Mouse (Mus musculus) retina, embryonic 14.5 days (tissue): Measurements from ENCODE around the gene Trim58.

Experiments
- DNase-seq: peaks from one replicate; pipeline ENCODE4 v3.0.0-alpha.2; 2015; ENCODE audit warnings: low spot score

Trim58 gene

DNA sequence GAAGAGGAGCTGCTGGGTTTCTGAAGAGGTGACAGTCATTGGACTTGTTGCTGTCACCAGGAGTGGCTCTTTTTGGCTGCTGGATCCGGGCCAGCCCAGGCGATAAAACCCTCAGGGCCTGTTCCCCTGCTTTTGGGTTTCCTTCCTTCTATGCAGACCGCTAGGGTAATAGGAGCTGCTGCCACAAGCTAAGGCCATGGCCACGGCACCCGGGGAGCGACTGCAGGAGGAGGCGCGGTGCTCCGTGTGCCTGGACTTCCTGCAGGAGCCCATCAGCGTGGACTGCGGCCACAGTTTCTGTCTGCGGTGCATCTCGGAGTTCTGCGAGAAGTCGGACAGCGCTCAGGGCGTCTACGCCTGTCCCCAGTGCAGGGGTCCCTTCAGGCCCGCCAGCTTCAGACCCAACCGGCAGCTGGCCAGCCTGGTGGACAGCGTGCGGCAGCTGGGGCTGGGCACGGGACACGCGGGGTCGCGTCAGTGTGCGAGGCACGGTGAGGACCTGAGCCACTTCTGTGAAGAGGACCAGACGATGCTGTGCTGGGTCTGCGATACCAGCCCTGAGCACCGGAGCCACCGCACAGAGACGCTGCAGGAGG is at the start of gene Trim58:
TSS of gene Trim58 (plus strand) at position 194 of the 596 bp plus-strand sequence.
- peak; percentile 41 for DNase-seq

DNA sequence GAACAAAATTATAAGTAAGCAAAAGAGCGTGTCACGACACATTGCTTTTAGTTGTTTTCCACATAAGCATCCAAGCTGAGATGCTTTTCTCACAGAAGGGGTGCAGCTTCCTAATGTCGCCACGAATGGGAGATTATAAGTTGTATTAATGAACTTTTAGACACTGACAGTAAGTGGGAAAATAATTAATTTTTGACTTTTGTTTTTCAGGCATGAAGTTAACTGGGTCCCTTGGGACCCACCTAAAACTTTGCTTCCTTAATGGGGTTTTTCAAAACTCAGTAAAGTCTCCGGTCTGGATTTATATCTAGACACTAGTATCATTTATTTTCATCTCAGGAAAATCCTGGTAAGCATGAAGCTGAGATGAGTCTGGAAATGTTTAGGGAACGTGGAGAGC is 45.5 kb upstream of the Trim58 start, which contains the start of gene Olfr324:
TSS of gene Olfr324 (plus strand) at position 301 of the 400 bp plus-strand sequence.
- DNase-seq, result no peak

DNA sequence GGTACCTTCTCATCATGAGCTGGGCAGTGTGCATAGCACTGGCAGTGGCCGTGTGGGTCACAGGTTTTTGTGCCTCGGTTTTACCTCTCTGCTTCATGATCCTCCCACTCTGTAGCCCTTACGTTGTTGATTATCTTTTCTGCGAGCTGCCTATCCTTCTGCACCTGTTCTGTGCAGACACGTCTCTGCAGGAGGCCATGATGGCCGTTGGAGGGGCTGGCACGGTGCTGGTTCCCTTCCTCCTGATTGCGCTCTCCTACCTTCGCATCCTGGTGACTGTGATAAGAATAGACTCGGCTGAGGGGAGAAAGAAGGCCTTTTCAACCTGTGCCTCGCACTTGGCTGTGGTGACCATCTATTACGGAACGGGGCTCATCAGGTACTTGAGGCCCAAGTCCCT is 42.4 kb upstream of the Trim58 start:
- no peak for DNase-seq

DNA sequence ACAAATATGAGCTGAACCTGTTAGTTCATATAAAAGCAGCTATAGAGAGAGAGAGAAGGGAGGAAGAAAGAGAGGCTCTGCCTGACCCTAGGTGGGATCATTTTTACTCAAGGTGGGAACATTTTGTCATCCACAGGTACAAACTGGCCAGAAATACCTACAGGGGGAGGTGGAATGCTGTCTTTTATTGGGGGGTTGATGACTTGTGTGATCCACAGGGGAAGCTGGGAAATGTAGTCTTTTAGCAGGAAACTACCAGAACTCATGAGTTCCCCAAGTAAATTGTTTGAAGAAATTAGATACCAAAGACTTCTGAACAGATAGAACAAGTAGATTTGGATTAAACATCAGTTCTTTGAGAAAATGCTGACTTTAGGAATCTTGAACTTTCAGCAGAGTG is 38.2 kb upstream of the Trim58 start:
- no peak for DNase-seq

DNA sequence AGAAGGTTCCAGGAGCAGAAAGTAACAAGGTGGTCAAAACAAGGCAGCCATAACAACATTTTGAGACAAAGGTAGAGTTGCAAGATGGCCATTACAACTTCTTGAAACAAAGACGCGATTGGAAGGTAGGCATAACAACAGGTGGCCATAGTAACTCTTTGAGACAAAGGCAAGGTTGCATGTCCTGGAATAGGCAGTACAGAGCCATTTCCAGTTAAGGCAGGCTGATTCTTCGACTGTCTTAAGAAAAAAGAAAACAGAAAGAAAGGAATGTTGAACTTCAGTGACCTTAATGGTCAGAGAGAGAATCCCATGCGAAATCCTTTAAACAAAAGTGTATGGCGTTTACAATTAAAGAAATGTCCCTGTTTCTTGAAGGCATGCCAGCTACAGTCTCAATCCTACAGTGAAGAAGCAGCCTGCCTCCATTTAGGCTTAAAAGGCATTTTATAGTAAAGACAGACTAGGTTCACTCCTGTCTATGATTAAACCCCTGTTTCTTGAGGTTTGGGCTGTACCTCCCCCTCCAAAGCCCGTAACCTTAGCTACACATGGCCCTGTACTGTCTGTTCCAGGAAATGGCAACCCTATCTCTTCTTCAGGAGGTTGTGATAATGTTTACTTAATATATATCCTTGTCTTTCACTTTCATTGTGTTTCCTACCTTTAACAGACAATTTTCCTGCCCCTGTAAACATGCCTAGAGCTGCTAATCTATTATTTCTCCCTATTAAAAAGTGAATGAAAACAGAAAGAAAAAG is 37.3 kb upstream of the Trim58 start:
- no peak for DNase-seq

DNA sequence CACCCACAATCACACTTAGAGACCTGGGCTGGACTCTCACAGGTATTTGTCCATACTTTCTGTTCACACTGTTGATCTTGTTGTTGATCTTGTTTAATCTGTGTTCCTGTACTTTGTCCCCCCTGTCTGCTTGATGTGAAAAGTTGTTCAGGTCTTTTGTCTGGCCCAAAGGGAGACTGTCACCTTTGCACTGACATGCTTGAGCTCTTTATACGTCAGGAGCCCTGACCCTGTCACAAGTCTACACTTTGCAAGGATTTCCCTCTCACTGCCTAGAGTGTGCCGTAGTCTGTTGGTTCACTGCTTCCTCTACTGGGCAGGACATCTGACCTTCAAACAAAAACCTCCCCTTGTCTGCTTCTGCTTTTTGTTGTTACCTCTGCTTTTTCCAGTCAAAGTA is 35.6 kb upstream of the Trim58 start:
- DNase-seq, result no peak

DNA sequence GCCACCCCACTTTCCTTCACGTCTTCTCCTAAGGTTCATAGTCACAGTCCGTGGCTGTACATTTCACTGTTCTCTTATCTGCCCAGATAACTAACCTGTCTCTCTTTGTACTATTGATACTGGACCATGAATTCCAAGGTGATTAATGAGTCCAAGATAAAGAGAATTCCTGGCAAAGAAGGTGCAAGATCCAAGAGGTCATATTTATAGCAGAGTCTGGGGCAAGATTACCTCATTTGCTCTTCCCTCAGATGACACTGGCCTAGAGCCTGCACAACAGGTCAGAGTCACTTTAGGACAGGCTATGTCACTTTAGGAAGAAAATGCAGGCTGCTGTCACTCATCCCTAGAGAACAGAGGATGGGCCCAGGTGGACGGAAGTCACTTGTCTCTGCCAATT is 35.0 kb upstream of the Trim58 start:
- no peak for DNase-seq

DNA sequence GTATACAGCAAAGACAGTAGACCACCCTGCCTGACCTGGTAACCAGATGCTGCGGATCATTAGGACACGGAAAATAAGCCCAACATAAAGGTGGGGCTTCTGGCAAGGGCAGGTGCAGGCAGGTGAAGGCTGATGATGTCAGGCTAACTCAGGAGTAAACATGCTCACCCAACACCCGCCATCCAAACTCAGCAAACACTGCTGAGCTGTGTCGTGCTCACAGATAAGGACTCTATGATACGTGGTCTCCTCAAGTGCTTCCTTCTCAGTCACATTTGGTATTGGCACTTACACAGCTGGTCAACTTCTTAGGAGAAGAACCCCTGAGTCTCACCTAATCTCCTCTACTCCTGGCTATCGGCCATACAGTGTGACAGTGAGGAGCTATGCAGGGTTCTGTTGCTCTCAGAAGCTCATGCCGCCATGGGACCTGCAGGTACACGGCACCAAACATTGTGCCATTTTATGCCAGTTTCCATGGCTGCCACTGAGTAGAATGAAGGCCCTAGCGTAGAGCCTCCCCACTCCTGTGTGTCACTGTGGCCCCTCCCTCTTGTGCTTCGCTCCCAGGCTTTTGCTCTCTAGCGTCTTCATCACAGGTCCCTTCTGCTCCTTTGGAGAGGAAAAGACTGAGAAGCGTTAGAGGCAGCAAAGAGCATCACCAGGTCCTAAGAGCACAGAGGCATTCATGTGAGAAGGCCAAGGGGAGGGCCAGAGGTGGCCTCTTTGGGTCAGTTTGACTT is 33.9 kb upstream of the Trim58 start:
- DNase-seq, result no peak

DNA sequence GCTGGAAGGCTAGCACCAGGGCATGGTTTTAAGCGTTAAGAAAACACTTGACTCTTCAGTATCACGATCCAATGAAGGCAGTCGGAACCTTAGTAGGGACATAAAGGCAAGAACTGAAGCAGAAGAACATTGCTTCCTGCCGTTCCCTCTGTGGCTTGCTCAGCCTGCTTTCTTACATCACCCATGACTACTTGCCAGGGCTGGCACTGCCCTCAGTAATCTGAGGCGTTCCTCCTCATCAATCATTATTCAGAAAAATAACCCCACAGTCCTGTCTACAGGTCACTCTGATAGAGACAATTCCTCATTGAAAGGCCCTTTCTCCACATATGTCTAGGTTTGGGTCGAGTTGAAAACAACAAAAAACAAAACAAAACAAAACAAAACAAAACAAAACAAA is 33.2 kb upstream of the Trim58 start:
- DNase-seq, result no peak

DNA sequence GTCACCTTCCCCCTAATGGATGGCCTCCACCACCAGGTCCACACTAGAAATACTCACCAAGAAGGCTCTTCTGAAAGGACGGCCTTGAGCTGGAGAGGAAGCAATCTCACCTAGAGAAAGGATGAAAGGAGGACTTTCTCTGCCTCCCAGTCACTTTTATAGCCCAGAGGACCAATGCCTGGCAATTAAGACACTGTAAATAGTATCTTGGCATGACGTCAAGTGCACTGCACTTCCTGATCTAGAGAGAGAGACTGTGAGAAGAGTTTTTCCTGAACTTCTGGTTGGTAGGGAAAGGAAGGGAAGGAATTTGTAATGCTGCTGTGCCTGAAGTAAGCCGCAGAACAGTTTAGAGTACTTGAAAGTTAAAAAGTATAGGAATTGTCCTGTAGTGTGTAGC is 26.9 kb upstream of the Trim58 start:
- DNase-seq, result no peak

DNA sequence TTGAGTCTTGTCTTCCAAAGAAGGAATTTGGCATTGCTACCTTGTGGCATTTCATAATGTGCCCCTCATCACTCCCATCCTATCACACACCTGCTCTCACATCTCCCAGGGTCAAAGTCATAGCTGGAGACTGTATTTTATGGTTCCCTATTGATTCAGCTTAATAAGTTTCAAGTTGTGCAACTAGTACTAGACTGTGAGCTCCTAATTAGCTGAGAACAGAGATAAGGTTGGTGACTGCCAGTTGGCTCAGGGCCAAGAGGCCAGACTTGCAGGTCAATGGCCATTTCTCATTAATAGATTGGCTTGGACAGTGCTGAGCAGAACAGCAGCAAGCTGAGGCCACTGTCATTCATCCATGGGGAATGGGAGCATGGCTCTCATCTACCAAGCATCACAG is 25.7 kb upstream of the Trim58 start:
- peak; percentile 14 for DNase-seq

DNA sequence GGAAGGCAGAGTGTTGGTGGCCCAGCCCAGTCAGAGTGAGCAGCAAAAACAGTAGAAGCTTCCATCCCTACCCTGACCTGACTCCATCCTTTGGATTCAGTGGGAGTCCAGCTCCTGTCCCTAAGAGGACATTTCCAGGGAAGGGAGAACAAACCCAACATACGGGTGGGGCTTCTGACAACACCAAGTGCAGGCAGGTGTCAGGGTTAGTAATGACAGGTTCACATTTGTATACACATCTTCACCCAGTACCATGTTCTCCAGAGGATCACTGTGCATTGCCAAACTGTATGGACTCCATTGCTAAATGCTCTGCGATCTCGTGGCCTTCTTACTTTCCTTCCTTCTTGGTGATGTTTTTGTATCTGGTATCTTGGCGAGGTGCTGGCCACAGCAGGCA is 24.3 kb upstream of the Trim58 start, which contains the start of gene 2210407C18Rik:
TSS of gene 2210407C18Rik (minus strand) at position 101 of the 400 bp plus-strand sequence.
- DNase-seq, result no peak

DNA sequence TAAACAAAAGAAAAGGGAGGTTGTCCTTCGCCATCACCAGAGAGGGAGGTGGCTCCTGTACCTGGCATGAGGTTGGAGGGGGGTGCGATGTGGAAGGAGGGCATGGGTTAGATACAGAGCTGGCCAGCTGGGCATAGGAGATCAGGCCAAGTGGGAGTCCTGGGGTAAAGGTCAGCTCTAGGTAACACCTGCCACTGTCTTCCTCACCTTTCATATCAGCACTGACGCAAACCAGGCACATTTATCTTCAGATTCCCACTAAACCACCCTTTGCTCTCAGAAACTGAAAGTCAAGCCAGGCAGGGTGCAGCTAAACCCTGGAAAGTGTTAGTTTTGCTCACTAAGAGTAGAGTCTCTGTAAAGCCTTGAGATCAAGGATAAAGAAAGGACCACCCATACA is 21.9 kb upstream of the Trim58 start:
- no peak for DNase-seq

DNA sequence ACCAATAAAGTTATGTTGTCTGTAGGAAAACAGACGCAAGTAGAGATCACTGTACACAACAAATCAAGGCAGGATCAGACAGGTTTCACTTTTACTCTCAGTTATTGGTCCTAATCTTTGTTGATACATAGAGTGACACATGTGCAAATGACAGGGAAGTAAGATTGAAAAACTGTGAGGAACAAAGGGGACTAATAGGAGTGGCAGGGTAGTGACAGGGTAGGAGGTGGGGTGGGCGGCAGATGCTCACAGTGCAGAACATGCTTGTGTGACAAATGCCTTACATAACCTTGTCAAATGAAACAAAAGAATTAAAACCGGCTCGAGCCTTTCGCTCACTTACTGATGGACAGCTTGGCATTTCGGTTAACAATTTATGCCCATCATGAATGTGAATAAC is 21.5 kb upstream of the Trim58 start:
- DNase-seq, result no peak

DNA sequence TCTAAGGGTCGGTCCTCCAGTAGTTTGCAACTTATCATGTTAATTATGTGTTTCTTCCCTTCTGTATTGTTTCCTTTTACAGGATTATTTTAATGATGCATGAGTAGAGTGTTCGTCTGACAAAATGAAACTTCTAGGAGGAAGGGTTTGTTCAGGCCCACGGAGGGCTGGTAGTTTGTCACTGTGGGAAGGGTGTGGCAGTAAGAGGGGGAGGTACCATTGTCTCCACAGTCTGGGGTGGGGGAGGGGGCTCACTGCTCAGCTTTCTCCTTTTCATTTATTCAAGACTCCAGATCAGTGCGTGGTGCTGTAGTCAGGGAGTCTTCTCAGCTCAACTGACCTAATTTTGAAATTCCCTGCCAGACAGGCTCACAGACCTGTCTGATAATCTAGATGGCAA is 14.1 kb upstream of the Trim58 start:
- DNase-seq, result no peak

DNA sequence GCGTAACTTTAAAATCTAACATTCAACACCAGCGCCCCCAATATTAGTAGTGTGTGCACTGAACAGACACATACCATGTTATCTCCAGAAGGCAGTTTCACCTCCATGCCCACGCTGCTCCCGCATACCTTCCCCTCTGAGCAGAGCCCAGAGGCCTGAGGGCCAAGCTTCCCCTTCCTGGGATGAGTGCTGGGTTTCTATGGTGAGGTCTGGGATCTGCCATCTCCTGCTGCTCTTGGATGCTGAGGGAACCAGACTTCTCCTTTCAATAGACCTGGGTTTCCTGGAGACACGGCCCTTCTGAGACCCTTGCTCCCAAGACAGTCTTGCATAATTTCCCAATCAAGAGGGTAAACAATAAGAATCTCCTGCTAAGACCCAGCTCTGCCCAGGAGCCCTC is 9.9 kb upstream of the Trim58 start, which contains the start of gene Olfr323:
TSS of gene Olfr323 (minus strand) at position 101 of the 400 bp plus-strand sequence.
- DNase-seq, result no peak

DNA sequence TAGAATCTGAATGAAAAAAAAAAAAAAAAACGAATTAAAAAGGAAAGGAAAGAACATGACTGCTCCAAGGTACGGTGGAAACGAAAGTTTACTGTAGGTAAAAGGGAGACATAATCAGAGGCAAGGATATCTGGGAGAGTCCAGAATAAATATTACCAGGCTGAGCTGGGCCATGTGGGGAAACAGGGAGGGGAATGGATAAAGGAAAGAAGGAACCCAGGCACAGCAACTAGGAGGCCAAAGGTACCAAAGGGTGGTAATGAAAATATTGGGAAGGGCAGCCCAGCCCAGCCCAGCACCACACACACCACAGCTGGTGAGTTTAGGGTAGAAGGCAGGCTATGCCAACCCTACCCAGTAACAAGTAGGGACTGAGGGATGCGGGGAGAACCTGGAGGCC is 5.4 kb upstream of the Trim58 start:
- no peak for DNase-seq

DNA sequence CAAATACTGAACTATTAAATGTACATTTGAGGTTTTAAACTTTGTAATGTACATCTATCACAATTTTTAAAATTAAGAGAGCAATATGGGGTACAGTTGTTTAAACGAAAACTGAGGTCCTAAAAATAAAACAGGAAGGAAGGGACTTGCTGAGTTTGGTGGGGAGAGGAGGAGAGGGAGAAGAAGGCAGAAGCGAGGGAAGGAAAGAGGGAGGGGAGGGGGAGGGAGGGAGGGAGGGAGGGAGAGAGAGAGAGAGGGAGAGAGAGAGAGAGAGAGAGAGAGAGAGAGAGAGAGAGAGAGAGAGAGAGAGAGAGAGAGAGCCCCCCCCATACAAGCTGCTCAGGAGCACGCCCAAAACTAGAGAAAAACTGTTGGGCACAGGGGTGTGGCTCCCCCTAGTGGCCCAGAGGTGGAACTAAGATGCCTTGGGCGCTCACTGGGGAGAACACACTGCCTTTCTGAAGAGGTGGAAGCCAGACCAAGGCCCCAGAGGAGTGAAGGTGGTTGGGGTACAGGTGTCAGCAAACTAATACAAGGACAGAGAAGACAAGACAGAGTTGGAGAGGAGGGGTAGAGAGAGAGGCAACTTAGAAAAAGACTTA is 3.8 kb upstream of the Trim58 start:
- peak; percentile 78 for DNase-seq

DNA sequence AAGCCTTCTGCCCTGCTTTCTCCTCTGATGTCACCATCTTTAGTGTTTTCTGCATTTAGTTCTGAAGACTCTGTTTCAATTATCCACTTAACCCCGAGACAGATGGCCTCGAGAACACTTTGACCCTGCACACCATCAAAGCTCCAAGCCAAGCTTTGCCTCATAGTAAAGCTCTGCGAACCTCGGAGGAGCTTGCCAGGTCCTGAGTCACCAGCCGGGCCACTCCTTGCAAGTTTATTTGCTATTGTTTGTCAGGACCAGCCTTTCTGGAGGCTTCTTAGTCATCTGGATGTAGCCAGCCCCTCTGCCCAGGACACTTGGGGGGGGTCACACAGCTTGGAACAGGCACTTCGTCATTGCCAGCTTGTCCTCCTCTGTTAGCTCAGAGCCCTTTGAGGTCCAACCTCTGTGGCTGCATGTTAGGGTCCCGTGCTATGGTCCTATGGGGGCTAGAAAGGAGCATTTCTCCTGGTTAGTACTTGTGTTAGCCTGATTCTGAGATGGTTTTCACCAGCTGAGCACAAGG is 2.0 kb upstream of the Trim58 start:
- DNase-seq, result no peak

DNA sequence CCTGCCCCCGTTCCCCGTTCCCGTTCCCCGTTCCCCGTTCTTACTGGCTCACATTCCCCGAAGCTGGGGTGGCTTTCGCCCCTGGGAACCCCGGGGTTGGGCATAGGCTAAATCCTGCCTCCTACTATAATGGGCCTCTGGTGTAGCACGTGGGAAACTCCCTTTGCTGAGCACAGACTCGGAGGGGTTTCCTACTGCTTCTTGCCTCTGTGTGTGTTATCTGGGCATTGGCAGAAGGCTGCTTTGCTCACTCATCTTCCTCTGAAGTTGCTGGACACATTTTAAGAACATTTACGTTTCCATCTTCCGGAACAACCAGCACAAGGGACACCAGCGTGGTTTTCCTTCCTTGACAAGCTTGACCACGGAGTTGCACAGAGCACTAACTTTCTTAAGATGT is 792 bp downstream of the Trim58 start:
- no peak for DNase-seq

DNA sequence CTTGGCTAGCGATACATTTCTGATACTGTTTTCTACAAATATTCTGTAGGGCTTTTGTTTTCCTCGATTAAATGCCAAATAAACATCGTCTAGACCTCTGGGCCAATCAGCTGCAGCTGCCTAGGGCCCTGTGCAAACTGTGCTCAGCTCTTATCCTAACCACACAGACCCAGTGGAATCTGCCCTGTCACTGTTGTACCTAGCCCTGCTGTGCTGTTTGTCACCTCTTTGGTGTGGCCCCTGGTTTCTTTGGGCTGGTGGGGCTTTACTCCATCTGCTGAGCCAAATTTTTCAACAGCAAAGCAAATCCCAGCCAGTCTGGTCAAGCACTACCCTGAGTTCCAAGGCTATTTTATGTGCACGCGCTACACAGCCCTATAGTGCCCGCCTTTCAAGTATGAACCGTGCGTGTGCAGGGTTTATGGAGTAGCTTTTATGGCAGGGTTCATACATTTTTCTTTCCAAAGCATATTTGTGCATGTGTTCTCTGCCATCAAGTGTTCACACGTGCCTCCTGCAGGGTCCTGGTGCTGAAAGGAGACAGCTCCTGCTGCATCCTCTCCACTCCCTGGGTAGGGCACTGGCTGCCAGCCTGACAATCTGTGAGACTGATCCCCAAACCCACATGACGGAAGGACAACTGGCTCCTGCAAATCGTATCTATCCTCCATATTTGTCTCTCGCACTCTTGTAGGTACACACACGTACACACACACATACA is 1.5 kb downstream of the Trim58 start:
- no peak for DNase-seq

DNA sequence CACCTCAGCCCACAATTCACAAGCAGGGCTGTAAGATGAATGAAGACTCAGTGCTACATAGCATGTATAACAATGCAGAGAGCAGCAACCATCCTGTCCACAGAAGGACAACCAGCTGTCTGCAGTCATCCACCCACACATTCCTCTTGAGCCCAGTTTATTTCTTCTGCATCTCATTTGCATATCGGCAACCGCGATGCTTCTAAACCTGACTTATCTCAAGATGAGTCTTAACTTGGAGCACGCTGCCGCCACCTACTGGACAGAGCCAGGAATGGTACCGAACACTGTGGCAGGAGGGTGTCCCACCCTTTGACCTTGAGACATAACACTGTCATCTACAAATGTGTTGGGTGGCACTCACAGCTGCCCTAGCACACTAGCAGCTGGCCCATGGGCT is 3.1 kb downstream of the Trim58 start:
- DNase-seq, result peak; percentile 57
